Mouse (Mus musculus) liver, embryonic 14.5 days (tissue): ENCODE data around the gene Cdan1.
A peak's percentile ranks its signal among the peaks of the same experiment; 100 is the strongest.

Experiments
- CTCF ChIP-seq: IDR thresholded peaks from 2 replicates; pipeline ENCODE4 v1.5.1; 2016; ENCODE audit warnings: antibody characterized with exemption, low read depth, control low read depth
- EP300 ChIP-seq: IDR thresholded peaks from 2 replicates; pipeline ENCODE4 v1.6.1; 2016; ENCODE audit warnings: antibody characterized with exemption, low read depth

GRCm38 (mm10) chr2:120702675-120703074 lies 147.3 kb downstream of the Cdan1 start:
- TF ChIP-seq CTCF: 0 out of 2 replicates have a peak, but pooled peaks have one; percentile 1
- no peak for TF ChIP-seq EP300
